Comparison of ENCODE assay signal across 8 mouse cellular contexts in the genomic region with DNA sequence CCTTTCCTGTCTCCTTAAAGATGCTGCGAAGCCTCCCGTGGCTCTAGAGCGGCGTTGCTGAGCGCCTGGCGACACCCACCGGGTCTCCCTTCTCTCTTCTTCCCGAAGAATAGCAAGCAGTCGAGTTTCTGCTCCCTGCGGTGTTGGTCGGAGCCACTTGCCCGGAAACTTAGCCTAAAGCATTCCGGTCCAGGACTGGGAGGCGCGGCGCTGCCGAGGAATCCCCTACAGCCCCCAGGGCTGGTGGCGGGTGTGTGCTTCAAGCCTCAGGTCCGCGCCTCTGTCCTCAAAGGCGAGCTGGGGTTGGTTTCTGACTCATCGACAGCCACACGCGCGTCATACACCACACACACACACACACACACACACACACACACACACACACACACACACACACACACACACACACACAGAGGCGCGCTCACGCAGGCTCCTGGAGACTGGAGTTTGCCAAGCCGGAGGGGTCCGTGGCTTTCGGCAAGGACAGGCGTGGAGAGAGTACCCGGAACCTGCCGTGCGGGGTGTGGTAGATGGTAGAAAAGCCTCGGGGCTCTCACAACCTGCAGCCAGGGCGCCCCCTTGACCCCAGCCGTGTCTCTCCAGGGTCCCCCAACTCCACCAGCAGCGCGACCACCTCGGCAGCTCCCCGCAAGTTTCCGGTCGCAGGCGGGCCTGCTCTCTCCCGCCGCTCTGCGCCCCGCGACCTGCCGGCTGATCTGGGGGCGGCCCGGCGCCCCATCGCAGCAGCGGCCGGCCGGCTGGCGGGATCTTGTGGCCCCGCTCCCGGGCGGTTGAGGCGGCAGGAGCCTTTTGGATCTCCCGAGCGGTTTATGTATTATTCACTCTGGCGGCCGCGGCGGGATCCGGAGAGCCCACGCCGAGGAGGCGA.
DNase-seq lines count a peak whose midpoint lies in the region; ATAC-seq and TF ChIP-seq lines count a peak whose summit lies in the region.

No protein-coding gene starts in this region.

- 2% methylated on average over 72 of the region's 73 CpGs for WGBS in spleen, adult 2 months
- under 1% methylated on average over 72 of the region's 73 CpGs for WGBS in kidney, postnatal 0 days
- under 1% methylated on average over 71 of the region's 73 CpGs for WGBS in liver, embryonic 16.5 days (ENCODE audit: insufficient replicate concordance)

- DNase-seq in spleen, adult 2 months (ENCODE audit: low read depth in 1 of 2, low spot score in 2 of 2) = no peak
- DNase-seq in spleen, postnatal 4 days (ENCODE audit: low spot score in 2 of 2) = no peak
- peak; percentile 60 for DNase-seq in cerebellum, adult 9-11 months
- DNase-seq in kidney, postnatal 0 days (ENCODE audit: low spot score) = no peak
- DNase-seq in retina, embryonic 14.5 days (ENCODE audit: low spot score) = peak; percentile 55
- DNase-seq in thymus, postnatal 36 days = no peak

- no peak overlapping the region for H3K27ac ChIP-seq in spleen, adult 2 months (ENCODE audit: insufficient read depth, low read length)
- H3K27ac ChIP-seq in kidney, postnatal 0 days = peak overlapping the region; percentile 5; the same call in 1 of the 2 replicates
- H3K27ac ChIP-seq in liver, embryonic 16.5 days (ENCODE audit: low read length) = no peak overlapping the region

- no peaks in the 10 kb centered on the region for H3K36me3 ChIP-seq in spleen, adult 2 months (ENCODE audit: control insufficient read depth, insufficient read depth, low read length)
- no peaks in the 10 kb centered on the region for H3K36me3 ChIP-seq in kidney, postnatal 0 days (ENCODE audit: insufficient read depth, low read length)
- no peaks in the 10 kb centered on the region for H3K36me3 ChIP-seq in liver, embryonic 16.5 days (ENCODE audit: control insufficient read depth, insufficient read depth)

- H3K4me1 ChIP-seq in spleen, adult 2 months (ENCODE audit: control insufficient read depth, insufficient read depth, insufficient read length) = peaks cover 24% of the 10 kb centered on the region
- peaks cover 16% of the 10 kb centered on the region for H3K4me1 ChIP-seq in kidney, postnatal 0 days (replicated peaks; ENCODE audit: insufficient read depth, low read length)
- no peaks in the 10 kb centered on the region; the same call in none of the 2 replicates for H3K4me1 ChIP-seq in liver, embryonic 16.5 days (ENCODE audit: control insufficient read depth, low read depth, low read length)

- H3K9me3 ChIP-seq in kidney, postnatal 0 days (replicated peaks; ENCODE audit: low read length) = no peaks in the 10 kb centered on the region
- no peaks in the 10 kb centered on the region for H3K9me3 ChIP-seq in liver, embryonic 16.5 days (replicated peaks; ENCODE audit: control insufficient read depth, low read length)

- peak overlapping the region; percentile 24 for H3K4me3 ChIP-seq in spleen, adult 2 months (ENCODE audit: extremely low read depth, insufficient read depth, insufficient read length)
- peak overlapping the region; percentile 68 for H3K4me3 ChIP-seq in kidney, postnatal 0 days (replicated peaks; ENCODE audit: low read depth, low read length)
- peak overlapping the region; percentile 65 for H3K4me3 ChIP-seq in liver, embryonic 16.5 days (ENCODE audit: low read depth, low read length)

- TF ChIP-seq CTCF in spleen, adult 2 months (IDR thresholded peaks at IDR 0.05; ENCODE audit: extremely low read depth, insufficient read depth, insufficient read length, insufficient replicate concordance) = no peak
- TF ChIP-seq CTCF in kidney, postnatal 0 days (IDR thresholded peaks at IDR 0.05; ENCODE audit: low read depth) = 0 out of 2 replicates have a peak, but pooled peaks have one; percentile 4

- peak overlapping the region; percentile 97 for H3K4me2 ChIP-seq in kidney, postnatal 0 days (ENCODE audit: low read length)
- peak overlapping the region; percentile 79 for H3K4me2 ChIP-seq in liver, embryonic 16.5 days (ENCODE audit: low read depth, low read length)

- ATAC-seq in granulocyte monocyte progenitor cell, adult 5-6 weeks (replicated peaks; ENCODE audit: poor library complexity, severe bottlenecking) = peak; percentile 28
- no peak for ATAC-seq in kidney, postnatal 0 days (replicated peaks; ENCODE audit: low FRiP score, low read depth)
- ATAC-seq in liver, embryonic 16.5 days (ENCODE audit: low read depth) = no peak

- H3K27me3 ChIP-seq in spleen, adult 2 months (ENCODE audit: control insufficient read depth, insufficient read depth, low read length) = peaks cover 31% of the 10 kb centered on the region
- H3K27me3 ChIP-seq in kidney, postnatal 0 days (ENCODE audit: insufficient read depth, low read length) = peaks cover 13% of the 10 kb centered on the region
- peaks cover 65% of the 10 kb centered on the region for H3K27me3 ChIP-seq in liver, embryonic 16.5 days (ENCODE audit: control insufficient read depth, insufficient read depth, low read depth, low read length)

- peak overlapping the region; percentile 53 for H3K9ac ChIP-seq in kidney, postnatal 0 days (ENCODE audit: low read depth, low read length)
- H3K9ac ChIP-seq in liver, embryonic 16.5 days (ENCODE audit: low read depth, low read length) = no peak overlapping the region

- TF ChIP-seq POLR2A in spleen, adult 2 months (IDR thresholded peaks at IDR 0.05; ENCODE audit: low read depth, low read length) = no peak

Comparison
In these comparisons a context has a peak if more than half of its experiments do, and no peak if none do; other contexts are left out.
1. DNase-seq: peak in cerebellum, adult 9-11 months (single experiment) and retina, embryonic 14.5 days (single experiment); none in spleen, adult 2 months (0 of 2), spleen, postnatal 4 days (0 of 2), kidney, postnatal 0 days (single experiment) and thymus, postnatal 36 days (0 of 2).
2. Peak in every context shown above with its lines, with median percentiles within 50 percentile points of each other: H3K4me3 ChIP-seq.